Mouse (Mus musculus) CH12.LX (cell line): ENCODE data around the gene Tekt3. TPM values are rescaled to one million over a fixed set of nuclear protein-coding genes. Genes with fewer than 3 reads are reported as not detected.

ENCODE experiments used
- DNase-seq: peaks from one replicate; pipeline ENCODE4 v3.0.0-alpha.2; 2013; ENCODE audit errors: extremely low read depth
- H3K27ac ChIP-seq: 2 replicates; pipeline ENCODE4 v1.5.1; 2012; ENCODE audit warnings: low read depth, mild to moderate bottlenecking, control low read depth, moderate library complexity; ENCODE audit not compliant: insufficient read depth
- H3K27me3 ChIP-seq: replicated peaks from 2 replicates; pipeline ENCODE3; 2012; ENCODE audit warnings: inconsistent platforms
- H3K36me3 ChIP-seq, 2 experiments: replicated peaks in 1 of 2; 2 replicates each; pipeline versions ENCODE3 to v1.6.1; 2012; ENCODE audit warnings: inconsistent platforms in 1 of 2, low read length in 1 of 2, mild to moderate bottlenecking in 1 of 2, mixed read lengths in 1 of 2, moderate library complexity in 1 of 2; ENCODE audit not compliant: control insufficient read depth in 1 of 2, insufficient read depth in 1 of 2
- H3K4me1 ChIP-seq, 2 experiments: 2 replicates each; pipeline ENCODE4 v1.6.1; 2012; ENCODE audit warnings: inconsistent platforms in 1 of 2, moderate library complexity in 1 of 2; ENCODE audit not compliant: insufficient read depth in 2 of 2, control insufficient read depth in 1 of 2
- H3K4me2 ChIP-seq: 2 replicates; pipeline ENCODE4 v1.6.1; 2012; ENCODE audit warnings: low read depth, mild to moderate bottlenecking, control low read depth; ENCODE audit not compliant: poor library complexity, insufficient read depth, severe bottlenecking
- H3K4me3 ChIP-seq, 3 experiments: fragments of 150-350 bp in 1 of 3; sonication (generic) in 1 of 3; replicated peaks in 1 of 3; 2 replicates each; pipeline versions ENCODE3 to v1.5.1; 2011 to 2012; ENCODE audit warnings: low read depth in 2 of 3, low read length in 2 of 3, mild to moderate bottlenecking in 2 of 3, moderate library complexity in 2 of 3, control low read depth in 1 of 3, improper control_type of control experiment in 1 of 3, inconsistent platforms in 1 of 3, mixed read lengths in 1 of 3; ENCODE audit not compliant: poor library complexity in 1 of 3
- H3K79me2 ChIP-seq: replicated peaks from 2 replicates; pipeline ENCODE4 v1.6.1; 2012; ENCODE audit warnings: mild to moderate bottlenecking, moderate library complexity; ENCODE audit not compliant: control insufficient read depth, poor library complexity, insufficient read depth, severe bottlenecking; ENCODE audit errors: extremely low read depth
- H3K9ac ChIP-seq: 2 replicates; pipeline ENCODE4 v1.6.1; 2012; ENCODE audit warnings: low read depth, mild to moderate bottlenecking, control low read depth, moderate library complexity; ENCODE audit not compliant: insufficient read depth
- H3K9me3 ChIP-seq: replicated peaks from 2 replicates; pipeline ENCODE3; 2012; ENCODE audit warnings: low read length, inconsistent platforms, mixed read lengths
- BHLHE40 ChIP-seq: IDR thresholded peaks from 2 replicates; pipeline ENCODE4 v1.6.1; 2011; ENCODE audit warnings: mild to moderate bottlenecking, low read depth, low read length, improper control_type of control experiment
- CTCF ChIP-seq, 2 experiments: IDR thresholded peaks in 1 of 2; conservative IDR thresholded peaks in 1 of 2; 2 replicates each; pipeline ENCODE4 v1.5.1; 2011 to 2012; ENCODE audit warnings: low read depth in 2 of 2, low read length in 2 of 2, improper control_type of control experiment in 1 of 2, inconsistent platforms in 1 of 2, mild to moderate bottlenecking in 1 of 2, moderate library complexity in 1 of 2
- EP300 ChIP-seq: IDR thresholded peaks from 2 replicates; pipeline ENCODE4 v1.6.1; 2011; ENCODE audit warnings: low read length, improper control_type of control experiment
- NRF1 ChIP-seq: IDR thresholded peaks from 2 replicates; pipeline ENCODE4 v1.6.1; 2014; ENCODE audit warnings: low read depth, mild to moderate bottlenecking, inconsistent platforms, low read length, improper control_type of control experiment, moderate library complexity
- PAX5 ChIP-seq: IDR thresholded peaks from 2 replicates; pipeline ENCODE4 v1.6.1; 2012; ENCODE audit warnings: low read length, inconsistent platforms, mixed read lengths
- POLR2AphosphoS2 ChIP-seq: IDR thresholded peaks from 2 replicates; pipeline ENCODE4 v1.6.1; 2011; ENCODE audit warnings: low read depth, low read length, improper control_type of control experiment
- SIN3A ChIP-seq: IDR thresholded peaks from 2 replicates; pipeline ENCODE4 v1.6.1; 2012; ENCODE audit warnings: low read length, improper control_type of control experiment, inconsistent platforms
- TBP ChIP-seq: conservative IDR thresholded peaks from 2 replicates; pipeline ENCODE4 v1.6.1; 2011; ENCODE audit warnings: low read depth, low read length, improper control_type of control experiment
- ZKSCAN1 ChIP-seq: IDR thresholded peaks from 2 replicates; pipeline ENCODE4 v1.6.1; 2012; ENCODE audit warnings: low read depth, inconsistent platforms, low read length, improper control_type of control experiment, borderline replicate concordance
- dilution Hi-C: fragments of 300-500 bp; cut with MboI; formaldehyde crosslinking; loops from 2 replicates; pipeline ENCODE4 v1.14.3; 2020; ENCODE audit warnings: low sequenced_read_pairs; ENCODE audit not compliant: extremely low pct_unique_long_range_greater_than_20kb, extremely low pct_ligation_motif_present
- in situ Hi-C: fragments of 300-500 bp; cut with MboI; formaldehyde crosslinking; loops from 3 replicates; pipeline ENCODE4 v1.14.3; 2019; ENCODE audit warnings: low sequenced_read_pairs, low pct_ligation_motif_present, low pct_unique_long_range_greater_than_20kb, mixed read lengths
- polyA plus RNA-seq: library from polyadenylated mRNA; unstranded; fragments of >175 nt; gene quantifications from 2 replicates; pipeline ENCODE4 v1.2.1, GENCODE M21; 2012; ENCODE audit warnings: low read depth; ENCODE audit not compliant: insufficient read length
- total RNA-seq, 2 experiments: library from RNA; depleted of rRNA; stranded (reverse); fragments of 300-350 nt in 1 of 2; fragments of >200 nt in 1 of 2; gene quantifications; 2 replicates each; pipeline ENCODE4 v1.2.3; 2012 to 2014

The Tekt3 gene
- total and polyA plus RNA-seq, 3 experiments = not detected

DNA sequence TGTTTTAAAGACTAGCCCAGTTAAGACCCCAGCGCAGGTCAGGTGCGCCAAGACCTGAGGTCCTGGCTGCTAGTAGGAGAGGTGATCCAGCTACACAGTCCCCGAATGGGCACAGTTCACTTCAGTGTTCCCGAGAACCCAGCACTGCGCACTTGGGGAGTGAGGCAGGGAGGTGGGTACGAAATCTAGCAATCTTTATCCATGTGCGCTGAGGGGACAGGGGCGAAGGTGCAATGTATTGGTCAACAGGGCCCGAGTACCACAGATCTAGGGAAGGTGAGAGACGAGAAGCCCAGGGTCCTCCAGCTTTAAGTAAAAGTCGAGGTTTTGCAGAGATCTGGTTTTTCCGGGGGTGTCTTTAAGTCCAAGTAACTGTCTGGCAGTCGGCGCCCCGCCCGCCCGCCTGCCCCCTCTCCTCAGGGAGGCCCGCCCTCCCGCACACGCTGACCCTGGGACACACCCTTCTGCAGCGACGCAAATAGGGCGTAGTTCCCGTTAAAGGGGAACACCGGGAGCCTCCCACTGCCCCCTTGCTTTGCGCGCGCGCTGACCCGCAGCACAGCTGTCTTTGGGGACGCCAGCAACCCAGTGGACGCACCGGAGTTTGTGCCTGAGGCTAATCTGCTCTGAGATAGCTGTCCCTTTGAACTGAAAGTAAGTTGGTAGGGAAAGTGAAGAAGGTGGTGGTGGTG, 69.7 kb downstream of the Tekt3 start:
- 0 out of 4 replicates have a peak, but pooled peaks cover 0 to 4% of the 10 kb centered on the region in 2 experiments for H3K4me1 ChIP-seq
- no peak for TF ChIP-seq EP300
- H3K79me2 ChIP-seq = no peaks in the 10 kb centered on the region
- peaks cover 11% of the 10 kb centered on the region for H3K27me3 ChIP-seq
- peak overlapping the region; percentile 14; the same call in 1 of the 2 replicates for H3K4me2 ChIP-seq
- no peak overlapping the region for H3K27ac ChIP-seq
- in situ Hi-C loops = loop anchor here (5.0 kb wide), 2 partner anchors 194 to 374 kb away; no protein-coding TSS in a partner anchor
- H3K4me3 ChIP-seq = peak overlapping the region in 1 of 3 experiments; percentile 1
- no peaks in the 10 kb centered on the region for H3K36me3 ChIP-seq
- dilution Hi-C loops = no loop called here
- no peak for DNase-seq
- H3K9ac ChIP-seq = no peak overlapping the region
- H3K9me3 ChIP-seq = no peaks in the 10 kb centered on the region

DNA sequence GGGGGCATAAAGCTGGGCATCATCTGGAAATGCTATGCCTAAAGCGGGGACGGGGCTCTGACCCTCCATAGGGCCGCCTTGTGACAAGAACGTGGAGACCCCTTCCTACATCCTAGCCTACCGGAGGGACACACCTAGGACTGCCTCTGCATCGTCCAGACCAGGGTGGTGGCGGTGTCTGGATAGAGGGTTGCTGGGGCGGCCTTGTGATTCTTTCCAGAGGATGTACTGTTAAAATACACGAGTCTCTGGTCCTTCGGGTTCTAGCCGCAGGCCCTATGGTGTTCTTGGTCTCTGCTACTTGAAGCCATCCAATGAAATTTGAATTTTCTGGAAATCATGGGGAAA, 70.2 kb downstream of the Tekt3 start:
- no peak overlapping the region for H3K27ac ChIP-seq
- no peak overlapping the region for H3K9ac ChIP-seq
- peak overlapping the region in 1 of 3 experiments; percentile 1 for H3K4me3 ChIP-seq

DNA sequence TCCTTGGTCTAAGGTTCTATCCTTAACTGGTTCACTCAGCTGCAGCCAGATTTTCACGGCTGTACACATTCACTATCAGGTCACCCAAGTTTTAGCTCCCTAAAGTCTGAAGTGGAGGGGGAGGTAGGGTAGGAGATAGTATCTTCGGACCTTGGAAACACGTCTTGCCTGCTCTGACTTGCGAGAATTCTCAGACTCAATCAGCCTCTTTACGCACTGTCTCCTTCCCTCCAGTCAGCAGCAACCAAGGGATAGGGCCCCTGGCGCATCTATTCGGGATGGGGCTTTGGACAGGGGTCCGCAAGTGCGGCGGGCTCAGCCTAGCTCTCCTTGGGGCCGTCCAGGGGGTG, 70.7 kb downstream of the Tekt3 start:
- H3K4me1 ChIP-seq = peaks cover 0 to 14% of the 10 kb centered on the region in 2 experiments; a peak in 2 of 4 replicates
- no peaks in the 10 kb centered on the region for H3K36me3 ChIP-seq
- dilution Hi-C loops = no loop called here
- peaks cover 11% of the 10 kb centered on the region for H3K27me3 ChIP-seq
- in situ Hi-C loops = loop anchor here (5.0 kb wide), 2 partner anchors 195 to 375 kb away; no protein-coding TSS in a partner anchor
- H3K4me3 ChIP-seq = no peak overlapping the region
- H3K9me3 ChIP-seq = no peaks in the 10 kb centered on the region
- H3K79me2 ChIP-seq = no peaks in the 10 kb centered on the region
- TF ChIP-seq CTCF (conservative IDR thresholded peaks at IDR 0.05 in 1 of 2, IDR thresholded peaks at IDR 0.05 in 1 of 2; ENCODE audit: low read depth in 2 of 2, low read length in 2 of 2) = no peak
- no peak for TF ChIP-seq PAX5
- TF ChIP-seq POLR2AphosphoS2 = no peak
- DNase-seq = no peak
- no peak overlapping the region for H3K4me2 ChIP-seq
- no peak overlapping the region for H3K27ac ChIP-seq
- H3K9ac ChIP-seq = no peak overlapping the region

More for the DNA sequence above, 70.2 kb downstream of the Tekt3 start:
- Histone ChIP-seq H3K9me3 (no peaks in the 10 kb centered on the region), H3K4me2 (peak overlapping the region; percentile 14; the same call in 1 of the 2 replicates), H3K4me1 (peaks cover 0 to 9% of the 10 kb centered on the region in 2 experiments; a peak in 2 of 4 replicates), H3K79me2 (no peaks in the 10 kb centered on the region), H3K27me3 (peaks cover 11% of the 10 kb centered on the region), H3K36me3 (no peaks in the 10 kb centered on the region)
- in situ Hi-C loops = loop anchor here (5.0 kb wide), 2 partner anchors 194 to 374 kb away; no protein-coding TSS in a partner anchor
- dilution Hi-C loops = no loop called here
- no peak for TF ChIP-seq BHLHE40
- no peak for TF ChIP-seq NRF1
- no peak for TF ChIP-seq ZKSCAN1
- TF ChIP-seq TBP = no peak
- TF ChIP-seq SIN3A = no peak
- no peak for DNase-seq
